Mouse (Mus musculus): Measurements from ENCODE around the gene Acad8. TPM values are rescaled to one million over a fixed set of nuclear protein-coding genes. Genes with fewer than 3 reads are reported as not detected.

Gene Acad8
- polyA plus RNA-seq (2017; shearing (Covaris generic)), result 10 to 100 TPM; 27.7 to 29.2 TPM

GRCm38 (mm10) chr9:26999461-27000395 lies at the start of gene Acad8, which contains the start of gene Thyn1:
TSS of gene Acad8 (minus strand) at chr9:26999566.
TSS of gene Thyn1 (plus strand) at chr9:26999710.

GRCm38 (mm10) chr9:27029828-27030762 lies 30.7 kb upstream of the Acad8 start, which contains the start of the genes Vps26b and Ncapd3:
TSS of gene Vps26b (minus strand) at chr9:27030065.
TSS of gene Ncapd3 (plus strand) at chr9:27030175.

Other genes starting within 250 kb of the Acad8 start
- under 1 TPM; 0.16 to 0.75 TPM for gene Glb1l2, start 193.1 kb downstream of the Acad8 start, polyA plus RNA-seq (2017; shearing (Covaris generic))
- 1 to 10 TPM in 1 of 2 experiments, under 1 TPM in 1; 0.16 to 2.1 TPM for gene Glb1l3, start 138.7 kb downstream of the Acad8 start, polyA plus RNA-seq (2017; shearing (Covaris generic))
- gene Gm1110, start 76.5 kb downstream of the Acad8 start, polyA plus RNA-seq (2017; shearing (Covaris generic)), result under 1 TPM; 0.25 to 0.34 TPM
- gene Thyn1, start 144 bp upstream of the Acad8 start, polyA plus RNA-seq (2017; shearing (Covaris generic)), result 10 to 100 TPM; 74.3 to 82.8 TPM
- gene Vps26b, start 30.5 kb upstream of the Acad8 start, polyA plus RNA-seq (2017; shearing (Covaris generic)), result 10 to 100 TPM; 53.4 to 68.9 TPM
- gene Ncapd3, start 30.6 kb upstream of the Acad8 start, polyA plus RNA-seq (2017; shearing (Covaris generic)), result 10 to 100 TPM; 24.6 to 37.3 TPM
- 1 to 10 TPM in 1 of 2 experiments, under 1 TPM in 1; 0.34 to 1.5 TPM for gene Jam3, start 155.9 kb upstream of the Acad8 start, polyA plus RNA-seq (2017; shearing (Covaris generic))